8 mouse cellular contexts compared by ENCODE assay signal in the genomic region with DNA sequence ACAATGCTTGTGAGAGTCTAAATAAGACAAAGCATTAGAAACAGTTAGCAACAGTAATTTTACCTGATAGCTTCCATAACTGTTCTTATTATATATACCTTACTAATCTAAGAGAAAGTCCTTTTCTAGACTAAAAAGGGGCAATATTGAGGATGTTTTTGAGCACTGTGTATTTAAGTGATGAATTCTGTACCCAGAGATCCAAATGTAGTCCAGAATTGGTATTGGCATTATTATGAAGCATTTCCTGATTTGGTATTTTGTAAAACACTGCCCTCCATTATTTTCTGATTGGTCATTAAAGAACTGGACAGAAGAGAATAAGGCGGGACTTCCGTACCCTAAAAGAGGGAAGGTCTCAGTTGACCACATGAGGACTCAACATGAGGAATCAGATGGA. TPM values are rescaled to one million over a fixed set of nuclear protein-coding genes. Genes with fewer than 3 reads are reported as not detected.
DNase-seq lines count a peak whose midpoint lies in the region; ATAC-seq and TF ChIP-seq lines count a peak whose summit lies in the region.

Tmed9 (plus strand) TSS at position 301 of the 400 bp plus-strand sequence.

- intact Hi-C loops in left cerebral cortex, postnatal 4 days (cut with DNase I) = no loop called here

- TF ChIP-seq EP300 in heart, postnatal 0 days (IDR thresholded peaks at IDR 0.05; ENCODE audit: low read depth) = no peak

- H3K27me3 ChIP-seq in neural tube, embryonic 11.5 days (ENCODE audit: control insufficient read depth, insufficient read depth, low read length) = no peaks in the 10 kb centered on the region
- H3K27me3 ChIP-seq in embryonic facial prominence, embryonic 15.5 days = no peaks in the 10 kb centered on the region
- no peaks in the 10 kb centered on the region for H3K27me3 ChIP-seq in heart, postnatal 0 days (ENCODE audit: control insufficient read depth, insufficient read depth, low read length)
- H3K27me3 ChIP-seq in neural tube, embryonic 13.5 days = no peaks in the 10 kb centered on the region

- no peaks in the 10 kb centered on the region; the same call in 1 of the 2 replicates for H3K9me3 ChIP-seq in neural tube, embryonic 11.5 days (ENCODE audit: control insufficient read depth, low read length)
- no peaks in the 10 kb centered on the region for H3K9me3 ChIP-seq in embryonic facial prominence, embryonic 15.5 days (replicated peaks)
- 0 out of 2 replicates have a peak, but pooled peaks cover 4% of the 10 kb centered on the region for H3K9me3 ChIP-seq in heart, postnatal 0 days (replicated peaks; ENCODE audit: control insufficient read depth, low read length)
- no peaks in the 10 kb centered on the region for H3K9me3 ChIP-seq in neural tube, embryonic 13.5 days

- WGBS in neural tube, embryonic 11.5 days = 95% methylated on average over 2 of the region's 2 CpGs
- 95% methylated on average over 2 of the region's 2 CpGs for WGBS in embryonic facial prominence, embryonic 15.5 days
- WGBS in heart, postnatal 0 days = 91% methylated on average over 2 of the region's 2 CpGs
- WGBS in neural tube, embryonic 13.5 days = 96% methylated on average over 2 of the region's 2 CpGs

- no peak for DNase-seq in neural tube, embryonic 11.5 days (ENCODE audit: low spot score)
- DNase-seq in neural tube, embryonic 10.5 days (ENCODE audit: extremely low spot score, low spot score) = no peak
- no peak for DNase-seq in heart, postnatal 0 days (ENCODE audit: low spot score)
- no peak for DNase-seq in left cerebral cortex, postnatal 4 days
- no peak for DNase-seq in B cell, adult 2 months
- no peak for DNase-seq in cerebellum, postnatal 36 days

- peaks cover 10% of the 10 kb centered on the region for H3K4me1 ChIP-seq in neural tube, embryonic 11.5 days (ENCODE audit: control insufficient read depth, insufficient read depth, low read length)
- peaks cover 18% of the 10 kb centered on the region for H3K4me1 ChIP-seq in embryonic facial prominence, embryonic 15.5 days
- H3K4me1 ChIP-seq in heart, postnatal 0 days (ENCODE audit: control insufficient read depth, insufficient read depth) = peaks cover 12% of the 10 kb centered on the region
- peaks cover 25% of the 10 kb centered on the region for H3K4me1 ChIP-seq in neural tube, embryonic 13.5 days (replicated peaks)

- H3K4me3 ChIP-seq in neural tube, embryonic 11.5 days (ENCODE audit: low read depth, low read length) = no peak within 1 kb of the TSS
- no peak within 1 kb of the TSS for H3K4me3 ChIP-seq in embryonic facial prominence, embryonic 15.5 days (replicated peaks)
- no peak within 1 kb of the TSS for H3K4me3 ChIP-seq in heart, postnatal 0 days (ENCODE audit: low read depth, low read length)
- no peak within 1 kb of the TSS for H3K4me3 ChIP-seq in neural tube, embryonic 13.5 days

- H3K36me3 ChIP-seq in neural tube, embryonic 11.5 days (ENCODE audit: control insufficient read depth, insufficient read depth, low read length) = no peaks in the 10 kb centered on the region
- H3K36me3 ChIP-seq in embryonic facial prominence, embryonic 15.5 days = no peaks in the 10 kb centered on the region
- H3K36me3 ChIP-seq in heart, postnatal 0 days (replicated peaks; ENCODE audit: control insufficient read depth, insufficient read depth, low read length) = no peaks in the 10 kb centered on the region
- 0 out of 2 replicates have a peak, but pooled peaks cover 2% of the 10 kb centered on the region for H3K36me3 ChIP-seq in neural tube, embryonic 13.5 days

- H3K27ac ChIP-seq in neural tube, embryonic 11.5 days (ENCODE audit: low read depth, low read length) = no peak within 1 kb of the TSS
- H3K27ac ChIP-seq in embryonic facial prominence, embryonic 15.5 days (replicated peaks) = no peak within 1 kb of the TSS
- H3K27ac ChIP-seq in heart, postnatal 0 days (ENCODE audit: low read depth) = no peak within 1 kb of the TSS
- H3K27ac ChIP-seq in neural tube, embryonic 13.5 days (replicated peaks) = no peak within 1 kb of the TSS

- no peak within 1 kb of the TSS for H3K9ac ChIP-seq in neural tube, embryonic 11.5 days (ENCODE audit: low read length)
- H3K9ac ChIP-seq in embryonic facial prominence, embryonic 15.5 days = no peak within 1 kb of the TSS
- no peak within 1 kb of the TSS for H3K9ac ChIP-seq in heart, postnatal 0 days (replicated peaks; ENCODE audit: low read depth, low read length)
- no peak within 1 kb of the TSS for H3K9ac ChIP-seq in neural tube, embryonic 13.5 days

- no peak for TF ChIP-seq CTCF in heart, postnatal 0 days (IDR thresholded peaks at IDR 0.05; ENCODE audit: low read depth)

- no peak within 1 kb of the TSS for H3K4me2 ChIP-seq in neural tube, embryonic 11.5 days (ENCODE audit: low read depth)
- H3K4me2 ChIP-seq in embryonic facial prominence, embryonic 15.5 days (replicated peaks) = no peak within 1 kb of the TSS
- no peak within 1 kb of the TSS for H3K4me2 ChIP-seq in heart, postnatal 0 days (ENCODE audit: low read depth, low read length)
- no peak within 1 kb of the TSS for H3K4me2 ChIP-seq in neural tube, embryonic 13.5 days

- ATAC-seq in neural tube, embryonic 11.5 days (ENCODE audit: insufficient read depth, low FRiP score, low TSS enrichment) = no peak
- no peak for ATAC-seq in embryonic facial prominence, embryonic 15.5 days (ENCODE audit: insufficient number of reproducible peaks, low FRiP score, low TSS enrichment, low read depth)
- no peak for ATAC-seq in heart, postnatal 0 days (ENCODE audit: insufficient read depth, low read depth)
- no peak for ATAC-seq in neural tube, embryonic 13.5 days (ENCODE audit: low read depth)

RNA-seq across cellular contexts. Expression of gene Tmed9, which starts in this region (rescaled TPM):
- polyA plus RNA-seq in neural tube, embryonic 11.5 days (2014; fragmentation: Nextera tagmentation; extraction: Ambion mirVana) = 51.6 and 59.0 TPM in 2 replicates
- 163 and 178 TPM in 2 replicates for polyA plus RNA-seq in embryonic facial prominence, embryonic 15.5 days (2015; fragmentation: Nextera tagmentation; extraction: Ambion mirVana)
- 22.0 and 50.3 TPM in 2 replicates for total RNA-seq in heart, postnatal 0 days (2014; rRNA removed; ENCODE audit: low replicate concordance)
- 78.6 and 82.0 TPM in 2 replicates for polyA plus RNA-seq in heart, postnatal 0 days (2015; fragmentation: Nextera tagmentation; extraction: Ambion mirVana)
- 100 to 1,000 TPM; 109 to 111 TPM for total RNA-seq in left cerebral cortex, postnatal 4 days (2021)
- 99.2 and 106 TPM in 2 replicates for polyA plus RNA-seq in neural tube, embryonic 13.5 days (2015; fragmentation: Nextera tagmentation; extraction: Ambion mirVana)
